Mouse (Mus musculus) lung, adult 2 months (tissue): ENCODE results near the gene E2f6.

ENCODE experiments used
- CTCF ChIP-seq: fragments of 200-500 bp; IDR thresholded peaks from 2 replicates; pipeline ENCODE4 v1.5.1; 2011; ENCODE audit warnings: mild to moderate bottlenecking, low read length, control low read depth; ENCODE audit not compliant: insufficient read depth
- POLR2A ChIP-seq: fragments of 200-500 bp; IDR thresholded peaks from 2 replicates; pipeline ENCODE4 v1.6.1; 2011; ENCODE audit warnings: low read depth, mild to moderate bottlenecking, control low read depth, low read length, borderline replicate concordance; ENCODE audit errors: extremely low read depth

DNA sequence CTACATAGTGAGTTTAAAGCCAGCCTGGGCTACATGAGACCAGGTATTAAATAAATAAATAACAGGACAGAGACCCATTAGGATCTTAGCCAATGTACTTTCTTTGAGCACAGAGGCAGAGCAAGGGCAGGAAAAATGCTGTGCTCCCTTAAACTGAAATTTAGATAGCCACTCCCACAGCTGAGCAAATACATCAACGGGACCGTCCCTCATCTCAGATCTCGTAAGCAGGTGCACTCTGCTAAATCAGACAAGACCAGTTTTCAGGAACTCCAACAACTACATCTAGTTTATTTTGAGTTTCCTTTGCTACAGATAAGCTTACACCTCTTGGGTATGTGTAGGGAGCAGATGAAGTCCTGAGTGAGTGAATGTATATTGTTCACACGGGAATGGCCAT, 47.3 kb downstream of the E2f6 start:
- no peak for TF ChIP-seq CTCF
- no peak for TF ChIP-seq POLR2A
